Mouse (Mus musculus) right cerebral cortex, postnatal 14 days (tissue): ENCODE measurements around the gene Kif26b.
A peak's percentile ranks its signal among the peaks of the same experiment; 100 is the strongest.

ENCODE experiments used
- DNase-seq: peaks from one replicate; pipeline ENCODE4 v3.0.0; 2022

The Kif26b gene

GRCm38 (mm10) chr1:178528431-178529351, at the start of gene Kif26b:
Gene Kif26b, plus strand, starts transcription at chr1:178529125.
- DNase-seq, result peak; percentile 60

GRCm38 (mm10) chr1:178483854-178484253, 45.1 kb upstream of the Kif26b start:
- no peak for DNase-seq

GRCm38 (mm10) chr1:178485138-178485867, 43.6 kb upstream of the Kif26b start:
- DNase-seq, result no peak

GRCm38 (mm10) chr1:178485868-178486220, 43.1 kb upstream of the Kif26b start:
- no peak for DNase-seq

- DNase-seq, result peak; percentile 23
Observed at GRCm38 (mm10) chr1:178486828-178487227, 42.1 kb upstream of the Kif26b start.

- DNase-seq, result no peak
Observed at GRCm38 (mm10) chr1:178489127-178489526, 39.8 kb upstream of the Kif26b start.

- no peak for DNase-seq
Observed at GRCm38 (mm10) chr1:178491733-178492132, 37.2 kb upstream of the Kif26b start.

GRCm38 (mm10) chr1:178492493-178492892, 36.4 kb upstream of the Kif26b start:
- DNase-seq, result no peak

- DNase-seq, result no peak
Observed at GRCm38 (mm10) chr1:178496186-178496585, 32.7 kb upstream of the Kif26b start.

GRCm38 (mm10) chr1:178496841-178497240, 32.1 kb upstream of the Kif26b start:
- DNase-seq, result no peak

- DNase-seq, result no peak
Observed at GRCm38 (mm10) chr1:178506938-178507337, 22.0 kb upstream of the Kif26b start.

GRCm38 (mm10) chr1:178512323-178513031, 16.4 kb upstream of the Kif26b start:
- no peak for DNase-seq

- no peak for DNase-seq
Observed at GRCm38 (mm10) chr1:178513954-178514353, 15.0 kb upstream of the Kif26b start.

GRCm38 (mm10) chr1:178515839-178516238, 13.1 kb upstream of the Kif26b start:
- DNase-seq, result no peak

- no peak for DNase-seq
Observed at GRCm38 (mm10) chr1:178522389-178522788, 6.5 kb upstream of the Kif26b start.

- DNase-seq, result no peak
Observed at GRCm38 (mm10) chr1:178523152-178523551, 5.8 kb upstream of the Kif26b start.

GRCm38 (mm10) chr1:178527185-178527546, 1.8 kb upstream of the Kif26b start:
- peak; percentile 76 for DNase-seq

- DNase-seq, result peak; percentile 51
Observed at GRCm38 (mm10) chr1:178527547-178528361, 1.2 kb upstream of the Kif26b start.

GRCm38 (mm10) chr1:178529512-178530300, 781 bp downstream of the Kif26b start:
- DNase-seq, result peak; percentile 27

- peak; percentile 86 for DNase-seq
Observed at GRCm38 (mm10) chr1:178530301-178531078, 1.6 kb downstream of the Kif26b start.

- DNase-seq, result no peak
Observed at GRCm38 (mm10) chr1:178540247-178540646, 11.3 kb downstream of the Kif26b start.
